Mouse (Mus musculus) erythroblast, adult 5-6 weeks (primary cell): ENCODE data around the gene Idua. TPM values are rescaled to one million over a fixed set of nuclear protein-coding genes. Genes with fewer than 3 reads are reported as not detected.

Experiments
- ATAC-seq: replicated peaks from 2 replicates; pipeline ENCODE4 v1.8.0; 2016; ENCODE audit warnings: moderate number of reproducible peaks, mild to moderate bottlenecking, moderate TSS enrichment, inconsistent platforms; ENCODE audit not compliant: poor library complexity, low FRiP score, severe bottlenecking
- total RNA-seq, 2 experiments: library from RNA; stranded (forward) in 1 of 2; stranded (reverse) in 1 of 2; fragments of 150-400 nt in 1 of 2; fragments of 200-764, 138-1000 nt in 1 of 2; gene quantifications; 2 replicates each; pipeline versions ENCODE4 v1.2.3 to v1.2.4; 2015 to 2017; ENCODE audit warnings: low replicate concordance in 2 of 2

The Idua gene
- total RNA-seq, 2 experiments from 2014 or later, result 2.7 to 2.9 TPM

DNA sequence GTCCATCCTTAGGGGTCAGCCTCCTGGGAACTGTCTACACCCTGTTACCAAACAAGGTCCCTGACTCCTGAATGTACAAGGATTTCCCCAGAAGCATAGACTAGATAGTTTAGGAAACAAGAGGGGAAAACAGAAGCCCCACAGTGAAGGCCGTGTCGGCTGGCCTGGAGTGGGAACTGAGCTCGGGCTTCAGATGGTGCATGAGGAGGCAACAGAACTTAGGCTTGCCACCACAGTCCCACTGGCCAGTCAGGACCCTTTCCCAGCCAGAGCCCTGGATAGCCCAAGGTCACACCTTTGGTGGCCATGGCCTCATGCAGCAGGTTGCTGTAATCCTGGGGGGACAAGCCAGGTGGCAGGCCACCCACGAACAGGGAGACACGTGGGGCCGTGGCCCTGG lies 6.8 kb upstream of the Idua start:
- no peak for ATAC-seq

DNA sequence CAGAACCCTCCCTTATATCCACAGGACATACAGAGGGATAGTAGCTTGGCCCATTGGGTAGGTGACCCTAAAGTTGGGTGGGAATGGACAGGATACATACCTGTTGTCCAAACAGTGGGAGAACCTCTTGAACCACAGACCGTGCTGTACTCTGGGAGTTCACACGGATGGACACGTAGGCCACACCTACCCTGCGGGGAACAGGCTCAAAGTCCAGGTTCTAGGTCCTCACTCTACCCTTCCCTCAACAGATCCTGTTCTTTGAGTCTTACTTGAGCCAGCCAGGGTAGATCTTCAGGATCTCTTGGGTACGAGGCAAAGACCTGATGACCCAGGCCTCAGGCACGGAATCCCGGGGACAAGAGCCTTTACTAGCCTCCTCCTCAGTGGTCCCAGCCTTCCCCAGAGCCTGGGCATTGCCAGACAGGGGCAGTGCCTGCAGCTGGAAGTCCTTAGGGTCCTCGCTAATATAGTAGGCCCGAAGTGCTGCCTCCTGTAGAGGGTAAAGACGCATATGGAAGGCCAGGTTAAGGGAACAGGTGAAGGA lies 5.6 kb upstream of the Idua start:
- ATAC-seq, result no peak

DNA sequence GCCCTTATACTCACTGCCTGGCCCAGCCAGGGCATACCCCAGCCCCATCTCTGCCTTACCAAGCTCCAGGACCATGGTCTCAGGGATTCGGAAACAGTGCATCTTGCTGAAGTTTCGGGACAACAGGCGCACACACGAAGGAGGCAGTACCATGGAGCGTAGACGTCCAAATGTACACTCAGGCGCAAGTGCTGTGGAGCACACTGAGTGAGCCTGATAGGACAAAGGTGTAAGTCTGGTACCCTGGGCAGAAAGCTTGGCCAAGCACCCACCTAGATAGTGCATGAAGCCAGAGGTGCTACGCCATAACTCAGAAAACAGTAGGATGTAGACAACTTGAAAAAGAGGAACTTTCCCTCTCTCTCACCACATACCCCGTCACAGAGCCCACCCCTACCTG lies 4.8 kb upstream of the Idua start:
- no peak for ATAC-seq

DNA sequence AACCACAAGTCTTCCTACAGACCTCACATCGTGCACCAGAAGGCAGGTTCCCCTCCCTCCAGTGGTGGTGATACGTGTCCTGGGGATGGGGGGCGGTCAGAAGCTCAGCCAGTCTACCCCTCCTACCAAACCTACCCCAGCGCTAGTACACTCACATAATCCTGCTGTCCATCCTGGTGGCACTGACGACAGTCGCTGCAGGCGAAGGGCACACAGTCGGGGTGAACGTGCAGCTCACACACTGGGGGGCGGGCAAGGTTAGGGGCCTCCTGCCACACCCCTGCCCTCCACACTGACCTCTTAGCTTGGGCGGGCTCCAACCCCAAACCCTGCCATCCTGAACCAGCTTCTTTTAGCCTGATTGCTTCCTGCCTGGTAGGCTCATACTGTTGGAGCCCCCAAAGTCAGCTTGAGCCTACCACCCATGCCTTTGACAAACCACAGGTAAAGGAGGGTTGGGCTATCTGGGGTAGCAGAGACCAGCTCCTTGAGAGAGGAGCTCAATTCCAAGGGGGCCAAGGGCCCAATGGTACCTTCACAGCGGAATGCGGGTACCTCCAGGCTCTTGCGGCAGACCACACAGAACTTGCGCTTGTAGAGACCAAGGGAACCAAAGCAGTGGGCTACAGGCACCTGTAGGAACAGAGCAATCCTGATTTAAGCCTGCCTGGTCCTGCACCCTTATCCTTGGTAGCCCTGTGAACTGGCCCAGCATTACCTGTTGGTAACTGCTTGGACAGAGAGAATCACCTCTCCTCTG lies 4.1 kb upstream of the Idua start:
- no peak for ATAC-seq

DNA sequence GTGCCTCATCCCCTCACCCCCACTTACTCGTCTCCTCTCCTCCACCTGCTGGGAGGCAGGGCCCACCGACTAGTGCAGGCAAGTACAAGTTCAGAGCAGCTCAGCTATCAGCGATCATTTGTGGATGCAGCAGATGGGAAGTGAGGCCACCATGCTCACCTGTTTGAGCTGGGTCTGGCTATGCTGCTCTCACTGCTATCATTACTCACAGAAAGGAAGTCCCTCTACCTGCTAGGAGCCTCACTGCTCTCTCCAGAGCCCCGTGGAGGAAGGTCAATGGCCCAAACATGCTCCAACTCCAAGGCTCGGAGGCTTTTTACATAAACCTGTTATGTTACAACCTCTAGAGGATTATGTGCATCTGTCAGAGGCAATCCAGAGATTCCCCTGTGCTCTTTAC lies 2.7 kb upstream of the Idua start:
- no peak for ATAC-seq

DNA sequence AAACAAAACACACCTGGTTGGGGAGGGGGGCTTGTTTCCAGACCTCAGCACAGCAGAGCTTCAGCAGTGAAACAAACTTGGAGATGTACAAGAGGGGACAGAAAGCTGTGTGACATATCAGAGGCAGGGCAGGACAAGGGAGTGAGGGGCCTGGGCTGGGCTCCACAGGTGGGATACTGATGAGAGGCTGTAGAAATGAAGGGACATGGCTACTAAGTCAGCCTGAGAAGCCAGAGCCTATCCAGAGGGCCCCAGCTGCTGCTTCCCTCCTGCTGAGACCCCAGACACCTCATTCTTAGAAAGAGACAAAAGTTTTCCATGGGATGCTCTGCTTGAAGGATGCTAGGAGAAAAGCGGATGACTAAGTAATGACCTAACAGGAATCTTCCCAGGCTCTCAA lies 1.5 kb upstream of the Idua start:
- ATAC-seq, result no peak

DNA sequence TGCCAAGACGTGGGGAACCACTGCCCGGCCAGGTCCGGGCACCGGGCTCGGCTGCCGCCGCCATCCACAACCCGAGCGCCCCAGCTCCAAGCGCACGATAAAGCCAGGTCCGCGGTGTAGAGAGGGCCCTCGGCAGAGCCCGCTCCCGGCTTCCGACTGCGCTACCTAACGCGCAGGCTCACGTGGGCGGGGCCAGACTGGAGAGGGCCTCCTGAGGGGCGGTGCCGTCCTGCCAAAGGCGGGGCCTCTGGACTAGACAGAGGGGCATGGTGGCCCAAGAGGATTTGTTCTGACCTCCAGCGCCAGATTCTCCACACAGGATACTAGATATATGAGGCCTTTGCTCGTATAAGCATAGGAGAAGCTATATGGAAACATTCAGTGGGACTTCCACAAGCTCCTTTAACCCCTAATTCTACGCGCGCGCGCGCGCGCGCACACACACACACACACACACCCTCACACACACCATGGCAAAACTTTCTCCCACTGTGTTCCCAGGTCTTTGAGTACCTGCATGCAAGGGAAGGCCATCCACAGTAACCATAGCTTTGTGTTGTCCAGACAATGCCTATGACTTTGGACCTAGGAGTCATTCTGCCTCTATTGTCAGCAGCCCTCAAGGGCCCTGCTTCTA lies 619 bp downstream of the Idua start:
- peak; percentile 98 for ATAC-seq

DNA sequence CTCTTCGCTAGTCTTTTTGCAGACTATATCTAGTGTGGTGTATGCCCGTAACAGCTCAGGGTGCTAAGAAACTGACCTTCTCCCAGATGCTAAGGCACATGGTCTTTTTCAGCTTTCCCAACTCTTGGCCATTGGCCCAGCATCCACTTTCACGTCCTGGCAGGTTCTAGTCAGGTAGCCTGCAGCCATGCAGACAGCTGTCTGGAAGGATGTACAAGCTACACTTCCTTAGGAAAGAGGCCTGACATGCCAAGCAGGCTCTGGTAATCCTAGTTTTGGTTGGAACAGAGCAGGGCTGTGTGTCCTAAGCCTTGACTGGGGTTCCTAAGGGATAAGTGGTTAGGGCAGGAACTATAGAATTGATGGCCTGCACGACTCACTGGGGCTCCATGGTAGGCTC lies 2.6 kb downstream of the Idua start:
- no peak for ATAC-seq

DNA sequence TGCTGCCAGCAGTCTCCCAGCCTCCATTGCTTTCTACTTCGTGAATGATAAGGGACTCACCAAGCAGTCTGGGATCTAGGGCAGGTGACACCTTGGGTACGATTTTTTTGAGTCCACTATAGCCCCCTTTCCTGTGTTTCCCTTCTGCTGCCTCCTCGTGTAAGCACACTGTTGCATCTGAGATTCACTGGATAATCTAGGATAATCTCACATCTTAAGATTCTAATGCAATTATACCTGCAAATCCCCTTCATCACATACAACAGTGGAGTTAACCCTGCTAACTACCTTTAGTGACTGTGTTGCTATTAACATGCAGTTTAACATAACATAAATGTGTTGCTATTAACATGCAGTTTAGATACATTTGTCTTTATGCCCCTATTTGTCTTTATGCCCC lies 4.9 kb downstream of the Idua start:
- no peak for ATAC-seq

DNA sequence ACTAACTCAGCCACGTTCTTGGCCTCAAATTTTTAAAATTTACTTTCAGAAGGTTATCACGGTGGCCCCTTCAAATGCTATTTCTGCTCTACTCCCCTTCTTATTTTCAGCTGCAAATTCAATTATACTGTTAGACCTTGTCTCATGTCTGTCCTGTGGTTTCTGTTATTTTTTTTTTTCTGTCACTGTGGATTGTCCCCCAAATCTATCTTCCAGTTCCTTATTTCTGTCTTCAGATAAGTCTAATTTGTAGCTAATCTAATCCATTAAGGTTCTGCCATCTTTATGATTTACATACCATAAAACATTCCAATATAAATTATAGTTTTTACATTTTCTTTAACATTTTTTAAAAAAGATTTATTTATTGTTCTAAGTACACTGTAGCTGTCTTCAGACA lies 7.2 kb downstream of the Idua start:
- ATAC-seq, result no peak

DNA sequence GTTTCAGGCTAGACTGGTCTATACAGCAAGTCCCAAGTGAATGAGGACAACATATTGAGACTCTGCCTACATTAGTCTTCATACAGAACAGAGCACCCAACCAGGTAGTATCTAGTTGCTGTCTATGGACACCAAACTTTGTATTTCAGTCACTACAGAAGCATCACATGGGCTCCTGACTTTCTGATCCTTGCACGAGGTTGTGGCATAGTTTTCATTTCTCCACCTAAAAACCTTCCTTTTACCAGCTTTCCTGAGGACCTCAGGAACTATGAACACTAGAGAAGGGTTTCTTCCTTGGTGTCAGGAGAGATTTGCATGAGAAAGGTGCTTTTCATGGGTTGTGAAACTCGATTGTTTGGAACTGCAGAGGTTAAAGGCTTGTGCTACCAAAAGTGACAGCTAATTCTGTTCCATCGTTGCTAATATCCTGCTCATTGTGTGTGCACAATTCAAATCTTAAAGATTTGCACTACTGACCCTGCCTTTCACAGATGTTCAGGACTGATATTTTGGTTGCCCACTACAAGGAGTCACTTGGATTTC lies 8.3 kb downstream of the Idua start:
- ATAC-seq, result no peak

DNA sequence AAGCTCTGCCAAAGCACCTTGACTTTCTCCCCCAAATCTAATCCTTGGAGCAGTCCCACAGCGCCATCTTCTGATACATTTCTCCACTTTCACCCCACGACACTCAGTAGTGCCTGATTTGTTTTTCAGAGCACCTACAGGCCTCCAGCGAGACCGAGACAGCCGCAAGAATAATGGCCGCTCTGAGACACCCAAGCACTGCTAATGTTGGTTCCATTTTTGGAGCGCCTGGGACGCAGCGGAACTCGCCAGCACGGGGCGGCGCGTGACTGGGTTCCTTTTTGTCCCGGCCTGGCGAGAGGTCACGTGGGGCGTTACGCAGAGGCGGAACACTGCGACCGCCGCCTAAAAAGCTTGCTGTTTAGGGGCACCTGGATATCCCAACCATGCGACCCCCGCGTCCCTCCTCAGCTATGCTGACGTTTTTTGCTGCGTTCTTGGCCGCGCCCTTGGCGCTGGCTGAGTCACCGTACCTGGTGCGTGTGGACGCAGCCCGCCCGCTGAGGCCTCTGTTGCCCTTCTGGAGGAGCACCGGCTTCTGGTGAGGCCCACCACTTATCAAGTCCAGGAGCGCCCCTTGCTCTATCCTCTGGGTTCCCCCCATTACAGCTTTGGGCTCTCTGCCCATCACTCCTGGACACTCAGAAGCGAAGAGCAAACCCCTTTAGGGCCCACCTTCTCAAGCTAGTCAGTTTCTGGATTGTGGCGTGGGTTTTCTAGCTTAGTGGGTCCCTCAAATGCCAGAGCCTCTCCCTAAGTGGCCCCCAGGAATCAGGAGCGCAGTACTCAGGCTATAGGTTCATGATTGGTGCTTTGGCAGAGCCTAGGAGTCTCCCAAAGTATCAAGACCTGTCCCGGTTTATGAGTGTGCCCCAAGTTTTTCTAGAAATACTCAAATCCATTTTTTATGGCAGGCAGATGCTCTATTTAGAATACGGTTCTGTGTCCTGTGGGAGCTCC lies 9.1 kb downstream of the Idua start, which contains the start of gene Dgkq:
Gene Dgkq, minus strand, starts transcription at position 696 of the 960 bp plus-strand sequence.
- ATAC-seq, result peak; percentile 85

DNA sequence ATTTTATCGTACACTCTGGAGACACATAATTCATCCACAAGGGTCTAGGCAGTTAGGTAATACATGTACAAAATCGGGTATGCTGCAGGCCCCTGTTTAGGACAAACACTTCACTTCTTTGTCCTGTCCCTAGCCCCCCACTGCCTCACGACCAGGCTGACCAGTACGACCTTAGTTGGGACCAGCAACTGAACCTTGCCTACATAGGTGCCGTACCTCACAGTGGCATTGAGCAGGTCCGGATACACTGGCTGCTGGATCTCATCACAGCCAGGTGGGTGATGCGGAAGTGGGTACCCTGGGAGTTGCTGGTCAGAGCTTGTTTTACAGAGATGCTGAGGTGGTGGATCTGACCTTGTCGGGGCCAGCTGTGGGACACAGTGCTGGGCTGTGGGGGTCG lies 9.9 kb downstream of the Idua start:
- no peak for ATAC-seq

DNA sequence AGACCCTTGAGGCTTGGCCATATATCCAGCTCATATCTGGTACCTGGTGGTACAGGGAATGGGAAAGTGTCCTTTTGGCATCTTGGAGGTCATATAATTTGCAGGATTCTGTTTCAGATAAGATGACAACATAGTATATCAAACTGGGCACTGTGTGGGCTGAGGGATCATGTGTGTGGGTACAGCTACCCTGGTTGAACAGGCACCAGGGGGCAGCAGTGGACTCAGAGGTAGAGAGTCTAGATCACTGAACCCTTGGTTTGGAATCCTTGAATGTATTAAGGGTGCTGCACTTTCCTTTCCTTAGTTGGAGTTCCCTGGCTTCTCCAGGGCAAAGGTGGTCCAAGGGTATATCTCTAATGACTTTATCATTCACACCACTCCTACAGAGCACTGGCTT lies 10.7 kb downstream of the Idua start:
- ATAC-seq, result peak; percentile 48

DNA sequence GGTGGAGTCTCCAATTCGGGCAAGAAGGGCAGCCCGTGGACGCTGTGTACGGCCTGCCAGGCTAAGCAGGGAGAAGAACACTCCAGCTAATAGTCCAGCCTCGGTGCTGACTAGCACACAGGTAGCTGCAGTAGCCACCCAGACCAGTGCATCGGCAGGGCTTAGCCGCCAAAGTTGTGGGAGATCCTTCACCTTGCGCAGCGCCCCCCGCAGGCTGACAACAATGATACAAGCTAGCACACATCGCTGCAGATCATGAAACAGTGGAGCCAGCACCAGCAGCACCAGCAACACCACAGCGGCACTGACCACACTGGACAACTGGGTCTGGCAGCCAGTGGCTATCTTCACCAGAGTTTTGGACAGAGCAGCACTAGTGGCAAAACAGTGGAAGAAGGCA lies 11.6 kb downstream of the Idua start:
- no peak for ATAC-seq

DNA sequence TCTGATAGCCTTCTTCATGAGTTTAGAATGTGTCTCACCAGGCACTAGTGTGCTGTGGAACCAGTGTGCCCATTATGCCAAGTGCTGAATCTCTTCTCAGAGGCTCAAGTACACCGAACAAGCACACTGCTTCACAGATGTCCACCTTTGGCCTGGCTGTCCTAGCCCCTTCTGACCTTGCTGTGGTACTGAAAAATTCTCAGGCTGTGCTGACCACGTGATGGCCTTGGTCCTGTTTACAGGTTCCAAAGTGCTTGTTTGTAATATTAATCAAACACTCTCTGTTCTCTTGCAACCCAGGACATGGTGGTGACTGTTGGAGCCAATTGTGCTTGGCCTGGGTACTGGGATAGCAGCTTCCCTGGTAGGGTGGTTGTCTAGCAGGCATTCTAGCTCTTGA lies 14.5 kb downstream of the Idua start:
- ATAC-seq, result no peak

DNA sequence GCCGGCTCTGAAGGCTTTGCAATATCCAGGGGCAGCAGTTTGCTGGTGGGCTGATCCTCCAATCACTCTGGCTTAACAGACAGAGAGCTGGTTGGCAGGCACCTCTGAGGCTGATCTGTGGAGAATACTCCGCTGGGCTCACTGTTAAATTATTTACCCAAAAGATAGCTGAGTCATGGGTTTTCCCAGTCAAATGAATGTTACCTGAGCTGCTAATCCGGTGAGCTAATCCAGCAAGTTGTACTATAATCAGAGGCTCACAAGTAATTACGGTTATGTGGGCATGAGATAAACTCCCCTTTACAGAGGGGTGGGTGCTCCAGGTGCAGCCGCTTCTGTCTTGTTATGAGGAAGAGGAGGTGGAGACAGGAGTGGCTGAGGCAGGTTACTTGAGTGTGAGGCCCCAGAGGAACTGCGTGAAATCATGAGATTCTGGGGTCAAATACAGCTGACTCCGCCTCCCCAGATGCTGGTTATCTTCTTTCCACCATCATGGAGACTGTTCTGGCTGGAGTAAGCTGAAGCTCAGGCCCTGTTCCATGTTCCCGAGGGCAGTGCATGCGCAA lies 15.2 kb downstream of the Idua start, which contains the start of gene Slc26a1:
Gene Slc26a1, minus strand, starts transcription at position 319 of the 566 bp plus-strand sequence.
- peak; percentile 37 for ATAC-seq

DNA sequence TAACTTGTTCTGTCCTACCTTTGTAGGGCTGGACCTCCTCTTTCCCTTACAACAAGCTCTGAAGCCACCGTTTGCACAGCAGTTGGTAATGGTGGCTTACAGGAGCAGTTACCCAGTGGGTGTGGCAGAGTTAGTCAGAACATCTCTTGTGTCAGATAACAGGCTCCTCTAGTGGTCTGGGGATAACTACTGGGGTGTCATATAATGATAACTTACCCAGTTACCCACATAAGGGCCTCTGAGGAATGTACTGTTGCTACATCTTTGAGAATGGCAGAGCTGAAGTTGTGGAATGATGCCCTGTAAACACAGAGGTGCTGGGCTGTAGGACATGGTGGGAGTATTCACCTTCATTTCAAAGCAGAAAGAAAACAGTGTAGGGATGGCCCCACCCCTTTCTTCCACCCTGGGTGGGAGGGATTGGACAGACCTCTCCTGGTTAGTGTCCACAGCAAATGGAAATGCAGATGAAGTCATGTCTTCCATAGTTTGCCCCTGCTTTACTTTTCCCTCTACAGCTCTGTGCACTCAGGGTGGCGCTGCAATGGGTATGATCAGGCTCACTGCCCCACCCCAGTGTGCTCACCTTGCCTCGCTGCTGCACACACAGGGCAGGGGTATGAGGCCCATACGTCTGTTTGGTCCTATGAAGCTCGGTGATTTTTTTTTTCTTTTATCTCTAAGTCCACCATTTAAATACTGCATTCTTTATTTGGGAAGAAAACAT lies 16.8 kb downstream of the Idua start:
- ATAC-seq, result peak; percentile 65
